Mouse (Mus musculus) brain, embryonic 14.5 days (tissue): ENCODE measurements around the gene Shisa9.

Experiments
- CTCF ChIP-seq: fragments of 200-500 bp; IDR thresholded peaks from 2 replicates; pipeline ENCODE4 v1.5.1; 2012; ENCODE audit warnings: inconsistent platforms, mild to moderate bottlenecking, moderate library complexity, borderline replicate concordance; ENCODE audit not compliant: insufficient read depth, insufficient read length; ENCODE audit errors: extremely low read depth
- POLR2A ChIP-seq: fragments of 200-500 bp; IDR thresholded peaks from 2 replicates; pipeline ENCODE4 v1.6.1; 2012; ENCODE audit warnings: mild to moderate bottlenecking, inconsistent platforms, borderline replicate concordance; ENCODE audit not compliant: poor library complexity, insufficient read depth, insufficient read length, severe bottlenecking; ENCODE audit errors: extremely low read depth

DNA sequence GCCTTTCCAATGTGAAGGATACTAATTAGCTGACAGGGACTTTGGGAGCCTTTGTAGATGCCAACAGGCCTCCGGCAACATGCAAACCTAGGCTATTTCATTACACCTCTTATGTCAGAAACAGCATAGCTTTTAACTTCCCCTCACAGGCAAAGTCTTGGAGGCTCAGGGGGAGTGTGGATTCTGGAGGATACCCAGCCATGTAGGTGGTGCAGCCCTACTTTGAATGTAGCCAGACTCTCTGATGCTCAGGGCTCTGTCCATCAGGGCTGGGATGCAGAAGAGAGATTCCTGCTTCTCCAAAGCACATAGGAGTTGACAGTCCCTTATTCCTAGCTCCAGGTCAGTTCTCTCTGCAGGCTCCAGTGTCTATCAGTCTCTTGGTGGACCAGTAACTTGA, 133.0 kb downstream of the Shisa9 start:
- TF ChIP-seq CTCF (no peak), POLR2A (no peak)
